Mouse (Mus musculus) neural tube, embryonic 10.5 days (tissue): ENCODE data around the gene Emsy.

Experiments used
- DNase-seq: peaks from one replicate; pipeline ENCODE4 v3.0.0-alpha.2; 2017; ENCODE audit warnings: low spot score; ENCODE audit errors: extremely low spot score

The Emsy gene

DNA sequence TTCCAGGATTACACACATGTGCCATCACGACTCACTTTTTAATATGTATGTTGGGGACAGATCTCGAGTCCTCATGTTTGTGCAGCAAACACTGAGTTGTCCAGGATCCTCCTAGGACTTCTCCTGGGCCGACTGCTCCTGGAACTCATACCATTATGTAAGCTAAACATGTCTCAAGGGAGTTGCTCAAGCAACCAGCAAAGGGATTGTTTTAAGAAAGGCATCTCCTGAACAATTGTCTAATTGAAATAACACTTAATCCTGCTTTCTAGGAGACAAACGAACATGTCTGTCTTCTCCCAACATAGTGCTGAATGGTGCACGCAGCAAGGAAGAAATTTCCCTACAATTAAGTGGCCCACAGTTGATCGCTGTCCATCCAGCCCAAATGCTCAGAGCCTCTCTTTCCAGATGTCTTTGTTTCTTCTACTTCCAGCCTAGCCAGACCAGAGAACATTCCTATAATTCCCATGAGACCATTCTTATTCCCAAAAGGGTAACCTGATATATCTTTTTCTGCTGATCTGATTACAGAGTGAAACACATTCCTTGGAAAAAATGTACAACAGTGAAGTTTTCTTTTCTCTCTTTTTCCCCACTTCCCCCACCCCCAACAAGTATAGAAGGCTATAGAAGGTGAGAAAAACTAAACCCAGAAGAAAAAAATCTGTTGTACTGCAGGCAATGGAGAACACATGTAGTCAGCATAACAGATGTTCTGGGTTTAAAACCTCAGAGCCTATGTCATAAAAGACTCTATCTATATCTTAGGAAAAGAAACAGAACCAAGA, 11.6 kb upstream of the Emsy start:
- no peak for DNase-seq

DNA sequence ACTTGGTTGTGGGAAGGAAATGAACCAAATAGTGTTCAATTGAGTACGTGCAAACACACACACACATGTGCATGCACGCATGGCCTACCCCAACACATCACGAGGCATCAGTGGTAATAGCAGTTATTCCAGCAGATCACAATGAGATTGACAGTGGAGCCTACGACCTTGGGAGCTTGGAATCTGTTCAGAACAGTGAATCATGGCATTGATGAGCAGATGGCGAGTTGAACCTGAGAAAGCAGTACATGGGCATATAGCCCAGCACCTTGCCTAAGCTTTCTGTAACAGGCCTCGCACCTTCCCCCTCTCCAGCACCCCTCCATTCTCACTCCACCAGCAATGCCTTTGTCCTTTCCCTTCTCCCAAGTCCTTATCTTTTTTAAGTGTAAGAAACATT, 9.1 kb upstream of the Emsy start:
- no peak for DNase-seq

DNA sequence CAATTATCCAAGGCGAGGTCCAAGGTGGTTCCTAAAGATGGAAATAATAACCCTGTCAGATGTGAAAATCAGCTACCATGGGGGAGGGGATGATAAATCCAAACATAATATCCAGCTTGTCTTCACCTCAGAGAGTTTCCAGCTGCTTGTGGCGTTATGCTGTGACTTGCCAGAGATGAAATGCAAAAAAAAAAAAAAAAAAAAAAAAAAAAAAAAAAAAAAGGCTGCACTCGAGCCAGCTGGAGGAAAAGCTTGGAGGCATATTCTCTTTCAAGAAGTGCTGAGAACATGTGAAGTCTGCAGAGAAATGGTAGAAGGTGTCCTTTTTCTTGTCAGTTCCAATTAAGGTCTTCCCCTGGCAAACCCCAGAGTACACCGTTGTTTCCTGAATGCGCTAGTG, 8.6 kb upstream of the Emsy start:
- no peak for DNase-seq

DNA sequence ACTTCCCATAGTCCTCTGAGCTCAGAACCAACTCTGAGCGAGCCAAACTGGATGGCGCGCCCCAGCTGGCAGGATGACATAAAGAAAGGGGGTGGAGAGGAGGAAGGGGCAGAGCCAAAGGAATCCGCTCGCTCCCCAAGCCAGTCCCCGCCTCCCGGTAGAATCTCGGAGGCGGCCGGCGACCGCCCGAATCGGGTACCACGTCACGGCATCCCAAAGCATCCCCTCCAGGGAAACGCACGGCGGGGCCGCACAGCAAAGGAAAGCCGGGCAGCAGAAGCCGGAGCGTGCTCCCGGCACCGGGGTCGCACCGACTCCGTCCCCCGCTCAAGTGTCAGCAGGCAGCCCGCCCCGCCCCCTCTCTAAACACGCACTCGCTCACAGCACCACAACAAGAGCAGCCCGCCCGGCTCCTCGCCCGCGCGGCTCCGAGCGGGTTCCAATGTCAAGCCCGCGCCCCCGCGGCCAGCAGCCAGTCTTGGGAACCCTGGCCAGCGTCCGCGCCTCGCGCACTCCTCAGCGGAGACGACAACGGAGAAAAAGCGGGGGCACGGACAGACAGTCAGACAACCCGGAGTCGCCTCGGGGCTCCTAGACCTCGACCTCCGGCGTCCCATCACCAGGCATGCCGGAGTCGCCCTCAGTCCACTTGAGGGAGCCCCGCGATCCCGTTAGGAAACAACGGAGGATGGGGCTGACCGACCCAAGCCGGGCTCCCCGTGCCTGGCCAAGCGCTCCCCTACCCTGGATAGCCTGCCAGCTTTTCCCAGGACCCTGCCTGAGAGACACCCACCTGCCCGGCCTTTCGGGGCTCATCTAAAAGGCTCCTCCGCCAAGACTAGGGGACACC, 677 bp downstream of the Emsy start:
- DNase-seq, result peak; percentile 80

DNA sequence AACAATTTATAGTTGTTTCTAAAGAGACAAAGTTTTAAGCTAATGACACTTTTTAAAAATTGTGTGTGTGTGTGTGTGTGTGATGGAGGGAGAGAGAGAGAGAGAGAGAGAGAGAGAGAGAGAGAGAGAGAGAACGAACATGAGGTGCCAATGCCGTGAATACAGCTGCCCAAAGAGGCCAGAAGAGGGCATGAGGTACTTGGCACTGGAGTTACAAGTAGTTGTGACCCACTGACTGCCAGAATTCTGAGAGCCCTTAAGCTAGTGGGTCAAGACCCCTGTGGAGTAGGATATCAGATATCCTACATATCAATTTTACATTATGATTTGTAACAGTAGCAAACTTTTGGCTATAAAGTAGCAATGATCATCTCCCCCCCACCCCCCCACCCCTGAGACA, 4.9 kb downstream of the Emsy start:
- DNase-seq, result no peak

DNA sequence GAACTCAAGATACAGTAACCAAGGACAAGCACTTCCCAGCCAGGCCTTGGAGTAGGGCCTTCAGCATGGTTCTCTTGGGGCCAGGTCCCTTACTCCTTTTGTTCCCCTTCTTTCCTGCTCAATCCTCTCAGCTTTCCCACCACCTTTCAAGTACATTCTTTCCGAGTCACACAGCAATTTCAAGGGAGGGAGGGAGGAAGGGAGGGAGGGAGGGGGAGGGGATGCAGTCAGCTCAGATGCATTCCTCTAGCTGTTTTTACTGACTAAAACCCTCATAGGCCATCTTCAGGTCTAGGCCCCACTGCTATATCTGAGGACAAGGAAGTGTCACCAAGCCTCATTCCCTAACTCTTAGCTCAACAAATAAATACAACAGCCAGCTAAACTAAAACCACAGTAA, 12.3 kb downstream of the Emsy start:
- no peak for DNase-seq

DNA sequence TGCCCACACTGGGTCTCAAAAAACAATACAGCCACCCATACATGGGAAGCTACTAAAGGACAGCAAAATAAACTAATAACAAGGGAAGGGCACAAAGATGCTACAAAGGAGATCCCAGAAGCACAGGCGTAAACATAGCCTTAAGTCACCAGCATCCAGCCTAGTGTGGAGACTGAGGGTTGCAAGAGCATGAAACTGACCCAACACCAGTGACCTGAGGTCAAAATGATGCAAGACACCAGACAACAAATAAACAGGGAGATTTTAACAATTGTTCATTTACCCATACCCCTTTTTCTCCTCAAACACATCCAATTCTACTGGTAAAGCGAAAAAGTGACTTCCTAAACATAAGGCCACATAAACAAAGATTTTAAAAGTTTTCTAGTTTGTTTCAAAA, 20.0 kb downstream of the Emsy start:
- DNase-seq, result no peak

DNA sequence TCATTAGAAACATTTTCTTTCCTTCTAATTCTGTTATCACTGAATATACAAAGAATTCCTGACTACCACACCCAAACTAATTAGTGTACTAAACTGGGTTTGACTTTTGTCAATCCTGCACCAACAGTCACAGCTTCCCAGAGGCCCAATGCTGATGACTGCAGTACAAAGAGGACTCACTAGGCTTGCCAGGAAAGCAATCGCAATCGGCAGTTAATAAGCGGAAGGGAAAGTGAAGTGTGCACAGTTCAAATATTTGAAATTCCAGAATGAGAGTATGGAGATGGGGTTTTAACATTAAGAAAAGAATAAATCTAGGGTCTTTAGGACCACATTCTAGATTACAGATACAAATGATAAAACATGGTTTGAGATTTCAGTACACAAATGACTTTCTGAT, 23.6 kb downstream of the Emsy start:
- DNase-seq, result no peak

DNA sequence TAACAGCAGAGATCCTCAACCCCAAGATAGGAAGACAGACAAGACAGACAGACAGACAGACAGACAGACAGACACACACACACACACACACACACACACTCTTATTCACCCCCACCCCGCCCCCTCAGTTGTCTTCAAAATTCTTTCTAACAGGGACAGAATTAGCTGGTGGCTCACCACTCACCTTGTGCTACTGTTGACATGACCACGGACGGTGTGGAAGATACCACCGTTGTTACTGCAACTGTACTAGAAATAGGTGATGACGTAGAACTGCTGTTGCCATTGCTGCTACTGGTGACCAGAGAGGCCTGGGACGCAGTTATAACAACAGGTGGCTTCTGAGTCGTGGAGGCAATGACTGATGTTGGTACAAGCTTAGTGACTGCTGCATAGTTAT, 26.6 kb downstream of the Emsy start:
- DNase-seq, result no peak

DNA sequence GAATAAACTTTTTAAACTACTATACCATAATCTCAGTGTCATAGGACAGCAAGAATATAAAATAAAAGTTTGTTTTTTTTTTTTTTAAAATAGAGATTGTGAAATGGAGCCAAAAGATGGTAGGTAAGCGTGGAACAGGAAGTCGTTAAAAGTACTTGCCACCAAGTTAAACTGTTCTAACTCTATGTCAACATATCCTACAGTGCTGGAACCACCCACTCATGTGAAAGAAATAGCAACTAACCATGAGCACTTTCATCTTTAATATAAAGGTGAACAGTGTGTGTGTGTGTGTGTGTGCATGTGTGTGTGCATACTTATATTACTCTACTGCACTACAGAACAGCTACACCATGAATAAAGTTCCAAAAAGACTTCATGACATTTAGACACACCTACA, 38.8 kb downstream of the Emsy start:
- DNase-seq, result no peak

DNA sequence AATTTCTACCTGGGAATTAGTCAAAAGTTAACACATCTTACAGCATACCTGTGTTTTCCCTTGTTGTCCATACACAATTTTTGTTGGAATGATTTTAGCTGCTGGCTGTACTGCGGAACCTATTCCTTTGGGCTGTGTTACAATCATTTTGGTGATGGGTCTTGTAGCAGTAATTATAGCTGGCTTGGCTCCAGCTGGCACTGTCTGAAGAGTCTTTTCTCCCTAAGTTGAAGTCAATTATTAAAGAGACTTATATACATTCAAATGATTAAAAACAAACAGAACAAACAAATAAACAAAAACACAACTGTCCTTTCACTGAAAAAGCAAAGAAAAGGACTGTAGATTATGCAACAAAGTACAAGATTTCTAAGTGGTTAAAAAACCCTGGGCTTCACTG, 43.6 kb downstream of the Emsy start:
- no peak for DNase-seq

DNA sequence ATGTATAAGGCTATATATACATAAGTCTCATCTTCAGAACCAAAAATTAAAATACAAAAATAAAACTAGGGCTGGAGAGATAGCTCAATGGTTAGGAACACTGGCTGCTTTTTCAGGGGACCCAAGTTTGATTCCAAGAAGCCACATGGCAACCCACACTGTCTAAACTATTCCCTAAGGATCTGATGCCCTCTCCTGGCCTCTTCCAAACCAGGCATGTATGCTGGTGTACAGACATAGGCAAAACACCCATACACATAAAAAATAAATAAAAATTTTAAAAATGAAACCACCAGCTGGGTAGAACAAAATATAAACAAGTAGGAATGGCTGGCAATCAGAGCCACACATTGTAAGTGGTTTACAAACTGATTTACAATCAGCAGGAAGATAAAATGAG, 48.1 kb downstream of the Emsy start:
- DNase-seq, result no peak

DNA sequence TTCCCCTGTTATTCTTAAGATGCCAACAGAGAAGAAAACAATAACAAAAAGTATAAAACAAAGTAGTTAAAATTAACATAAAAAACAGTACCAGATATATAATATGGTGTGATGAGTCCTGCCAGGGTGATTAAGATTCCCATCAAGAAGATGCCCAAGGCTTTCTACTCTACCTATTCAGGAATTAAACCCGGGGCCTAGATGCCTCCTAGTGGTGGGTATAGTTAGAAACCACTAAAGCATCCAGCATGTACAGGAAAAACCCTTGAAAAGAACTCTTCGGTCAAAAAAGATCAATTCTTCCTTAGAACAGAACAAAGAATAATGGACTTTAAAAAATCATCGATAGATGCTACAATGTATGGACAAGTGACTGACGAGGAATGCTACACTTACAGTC, 49.4 kb downstream of the Emsy start:
- no peak for DNase-seq

DNA sequence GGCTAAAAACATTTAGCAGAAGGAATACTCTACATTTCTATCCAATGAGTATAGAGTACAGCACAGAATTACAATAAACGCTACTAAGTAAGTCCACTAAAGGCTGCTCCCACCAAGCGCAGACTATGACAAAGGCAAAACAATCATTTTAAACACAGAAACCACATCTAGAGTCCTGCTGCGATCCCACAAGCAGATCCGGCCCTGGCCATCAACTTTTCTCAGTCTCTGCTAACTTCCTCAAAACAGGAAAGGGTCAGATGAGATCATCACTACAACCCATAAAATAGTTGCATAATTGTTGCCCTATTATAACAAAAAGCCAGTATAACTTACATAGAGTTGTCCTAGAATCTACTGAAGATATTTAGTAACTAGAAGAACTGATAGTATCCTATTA, 54.9 kb downstream of the Emsy start:
- no peak for DNase-seq

DNA sequence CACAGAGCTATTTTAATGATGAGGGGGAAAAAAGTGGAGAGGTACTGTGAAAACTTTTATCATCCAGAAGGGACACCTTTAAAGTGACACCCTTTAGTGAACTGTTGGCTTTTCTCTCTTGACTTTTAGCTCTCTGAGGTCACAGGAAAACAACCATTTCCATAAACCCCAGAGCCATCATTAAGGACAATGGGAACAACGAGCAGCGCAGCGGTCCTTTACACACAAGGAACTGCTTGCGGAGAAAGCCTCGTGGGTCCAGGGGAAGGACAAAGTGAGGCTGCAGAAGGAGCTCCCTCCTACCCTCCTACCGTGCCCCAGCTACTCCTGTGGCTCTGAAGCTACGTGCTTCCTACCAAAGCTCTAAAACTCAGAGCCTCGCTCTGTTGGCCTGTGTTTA, 59.2 kb downstream of the Emsy start:
- DNase-seq, result no peak

DNA sequence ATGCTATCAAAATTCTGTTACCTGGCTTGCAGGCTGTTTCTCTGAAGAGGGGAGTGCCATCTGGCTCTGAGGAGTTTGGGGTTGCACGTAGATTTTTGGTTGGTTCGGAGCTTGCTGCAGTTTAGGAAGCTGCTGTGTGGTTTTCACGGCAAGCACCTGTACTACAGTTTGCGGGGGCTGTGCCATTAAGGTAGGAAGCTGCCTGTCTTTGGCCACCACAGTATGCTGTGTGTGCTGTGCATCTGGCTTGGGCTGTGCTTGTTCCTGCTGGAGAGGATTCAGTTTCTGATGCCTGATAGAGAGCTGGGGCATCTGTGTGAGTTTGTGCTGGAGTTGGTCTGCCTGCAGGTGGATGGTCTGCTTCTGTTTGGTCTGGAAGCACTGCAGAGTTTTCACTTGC, 61.9 kb downstream of the Emsy start:
- no peak for DNase-seq

DNA sequence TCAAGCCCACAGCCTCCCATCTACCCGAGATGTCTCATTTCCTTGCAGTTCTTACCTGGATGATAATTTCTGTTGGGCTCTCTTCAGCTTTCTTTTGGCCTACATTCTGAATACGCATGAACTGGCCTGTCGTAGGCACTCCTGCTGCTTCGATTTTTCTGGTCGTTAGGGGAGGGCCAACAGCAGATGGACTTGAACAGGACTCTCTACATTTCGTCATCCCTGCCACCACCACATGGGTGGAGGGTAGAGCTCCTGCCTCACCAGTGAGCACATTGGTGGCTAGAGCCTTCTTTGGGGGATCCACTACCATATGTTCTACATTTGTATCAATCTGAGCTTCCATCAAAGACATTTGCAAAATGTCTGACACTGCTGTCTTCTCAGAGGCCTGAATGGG, 63.3 kb downstream of the Emsy start:
- DNase-seq, result no peak

DNA sequence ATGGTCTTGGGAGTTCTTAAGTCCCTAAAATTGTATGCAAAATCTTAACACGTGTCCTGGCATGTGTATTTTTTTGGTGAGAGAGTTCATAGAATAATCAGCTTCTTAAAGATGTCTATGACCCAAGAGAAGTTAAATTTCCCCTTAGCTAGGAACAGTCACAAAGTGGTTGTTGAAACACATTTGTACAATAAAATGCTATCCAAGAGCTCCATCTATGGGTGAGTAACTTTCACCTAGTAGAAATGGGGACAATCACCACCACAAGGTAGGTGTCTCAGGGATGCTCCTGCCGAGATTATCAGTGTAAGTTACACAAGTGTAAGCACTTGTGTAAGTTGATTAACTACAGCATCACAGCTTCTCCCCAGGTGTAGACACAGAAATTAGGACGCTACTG, 67.6 kb downstream of the Emsy start:
- peak; percentile 3 for DNase-seq

DNA sequence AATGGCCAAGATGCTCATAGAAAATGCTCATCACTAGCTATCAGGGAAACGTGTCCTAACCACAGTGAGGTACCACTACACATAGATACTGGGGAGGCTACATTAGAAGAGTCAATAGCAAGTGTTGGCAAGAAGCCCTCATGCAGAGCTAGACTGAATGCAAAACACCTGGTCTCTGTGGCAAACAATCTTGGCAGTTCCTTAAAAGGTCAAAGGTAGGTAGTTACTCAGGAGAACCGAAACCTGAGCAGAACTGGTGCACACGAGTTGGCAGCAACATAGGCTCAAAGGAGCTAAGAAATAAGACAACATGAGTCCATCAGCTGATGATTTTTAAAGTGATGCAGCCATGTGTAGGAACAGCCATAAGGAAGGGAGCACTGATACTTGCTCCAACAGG, 70.3 kb downstream of the Emsy start:
- DNase-seq, result no peak

DNA sequence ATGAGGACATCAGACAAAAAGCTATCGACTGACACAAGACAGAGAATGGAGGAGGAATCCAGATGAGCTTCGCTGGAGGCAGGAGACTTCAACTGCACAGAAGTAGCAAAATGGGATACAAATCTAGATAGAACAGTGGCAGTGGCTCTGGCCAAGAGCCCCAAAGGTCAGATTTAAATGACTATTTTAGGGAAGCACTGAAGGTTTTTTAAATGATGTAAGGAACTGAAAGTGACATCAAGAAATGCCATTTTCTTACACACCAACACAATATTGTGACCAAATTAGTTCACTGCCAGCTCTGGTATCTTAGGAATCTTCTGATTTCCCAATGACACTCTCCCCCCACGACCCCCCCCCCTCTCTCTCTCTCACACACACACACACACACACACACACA, 72.0 kb downstream of the Emsy start:
- DNase-seq, result no peak

DNA sequence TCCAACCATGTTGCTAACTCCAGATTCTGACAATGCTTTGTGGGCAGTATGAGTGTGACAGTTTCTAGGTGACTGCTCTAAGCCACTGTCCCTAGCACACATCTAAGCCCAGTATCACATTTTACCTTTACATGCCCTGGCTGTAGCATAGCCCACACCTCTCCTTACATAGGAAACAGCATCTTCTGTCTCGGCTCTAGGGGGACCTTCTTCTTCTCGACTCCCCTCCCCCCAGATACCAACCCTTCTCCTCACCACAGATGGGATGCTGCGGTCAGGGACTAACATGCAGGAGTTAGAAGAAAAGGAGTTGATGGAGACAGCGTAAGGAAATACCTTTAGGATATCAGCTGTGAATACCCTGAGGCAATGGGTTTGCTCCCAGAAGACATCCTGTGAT, 75.3 kb downstream of the Emsy start:
- DNase-seq, result no peak

DNA sequence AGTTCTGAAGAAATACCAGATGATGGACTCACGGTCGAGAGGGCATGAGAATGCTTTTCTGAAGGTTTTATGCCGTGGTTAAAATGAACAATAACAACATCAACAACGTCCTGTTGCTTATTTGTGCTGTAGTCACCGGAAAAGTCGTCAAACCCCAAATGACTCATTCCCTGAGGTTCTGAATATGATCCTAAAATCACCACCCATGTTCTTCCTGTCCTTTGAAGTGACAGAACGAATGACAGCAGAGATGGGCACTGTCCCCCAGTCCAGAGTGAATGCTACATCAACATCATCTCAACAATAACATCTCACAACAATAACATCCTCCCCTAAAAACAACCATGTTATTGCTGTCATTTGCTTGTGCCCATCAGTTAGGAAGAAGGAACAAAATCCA, 76.1 kb downstream of the Emsy start:
- DNase-seq, result no peak

DNA sequence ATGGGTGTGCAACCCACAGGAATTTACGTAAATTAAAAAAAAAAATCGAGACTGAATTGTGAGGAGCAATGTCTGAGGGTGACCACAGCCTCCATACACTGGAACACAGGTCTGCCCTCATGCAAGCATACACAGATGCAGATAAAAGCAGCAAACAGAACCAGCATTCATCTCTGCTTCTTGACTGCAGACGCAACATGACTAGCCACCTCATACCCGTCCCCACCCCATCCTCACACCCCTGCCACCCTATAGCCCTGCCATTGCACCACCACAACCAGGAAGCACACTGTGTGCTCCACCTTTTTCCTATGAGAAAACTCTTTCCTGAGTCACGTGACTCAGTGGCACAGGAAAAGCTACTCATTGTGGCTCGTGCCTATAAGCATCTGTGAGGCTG, 76.9 kb downstream of the Emsy start:
- no peak for DNase-seq
